Mouse (Mus musculus): ENCODE results near the gene Catsper2. TPM values are rescaled to one million over a fixed set of nuclear protein-coding genes. Genes with fewer than 3 reads are reported as not detected.
A peak's percentile ranks its signal among the peaks of the same experiment; 100 is the strongest.

The Catsper2 gene
- total and polyA plus RNA-seq, 3 experiments: 3.4 to 4.2 (median 3.8) TPM

GRCm38 (mm10) chr2:121358381-121358780 is 55.2 kb downstream of the Catsper2 start:
- intact Hi-C loops (cut with DNase I): loop anchor here (5.0 kb wide), 2 partner anchors 86 to 171 kb away; partner anchors contain the start of gene Trp53bp1
- 3% methylated on average over 16 of the region's 16 CpGs for WGBS
- no peaks in the 10 kb centered on the region for H3K79me2 ChIP-seq (replicated peaks; ENCODE audit: control insufficient read depth, insufficient read depth, low read length)
- TF ChIP-seq CTCF (IDR thresholded peaks at IDR 0.05) (no peak), EP300 (IDR thresholded peaks at IDR 0.05; ENCODE audit: insufficient read depth, low read depth, low read length) (no peak), POLR2A (IDR thresholded peaks at IDR 0.05; ENCODE audit: insufficient read depth, low read depth, low read length) (no peak)
- DNase-seq: peak; percentile 16 to 25
- no peak overlapping the region for H3K9ac ChIP-seq (ENCODE audit: low read depth, low read length)
- H3K4me1 ChIP-seq (ENCODE audit: control insufficient read depth, insufficient read depth, low read length): no peaks in the 10 kb centered on the region; the same call in none of the 2 replicates
- H3K4me3 ChIP-seq: no peak overlapping the region
- no peaks in the 10 kb centered on the region for H3K36me3 ChIP-seq (ENCODE audit: control insufficient read depth, insufficient read depth, low read length)
- H3K27ac ChIP-seq: no peak overlapping the region
- H3K27me3 ChIP-seq (ENCODE audit: control insufficient read depth, insufficient read depth, low read length): peaks cover 10% of the 10 kb centered on the region

- H3K9ac ChIP-seq (ENCODE audit: low read depth, low read length): no peak overlapping the region
- H3K4me3 ChIP-seq: no peak overlapping the region
- DNase-seq: no peak
- H3K27ac ChIP-seq: no peak overlapping the region
- TF ChIP-seq POLR2A (IDR thresholded peaks at IDR 0.05; ENCODE audit: insufficient read depth, low read depth, low read length): no peak
- no peak for TF ChIP-seq EP300 (IDR thresholded peaks at IDR 0.05; ENCODE audit: insufficient read depth, low read depth, low read length)
- no peak for TF ChIP-seq CTCF (IDR thresholded peaks at IDR 0.05)
- H3K79me2 ChIP-seq (replicated peaks; ENCODE audit: control insufficient read depth, insufficient read depth, low read length): no peaks in the 10 kb centered on the region
- H3K4me1 ChIP-seq (ENCODE audit: control insufficient read depth, insufficient read depth, low read length): no peaks in the 10 kb centered on the region; the same call in none of the 2 replicates
- peaks cover 10% of the 10 kb centered on the region for H3K27me3 ChIP-seq (ENCODE audit: control insufficient read depth, insufficient read depth, low read length)
- no peaks in the 10 kb centered on the region for H3K36me3 ChIP-seq (ENCODE audit: control insufficient read depth, insufficient read depth, low read length)
- whole genome bisulfite sequencing: 2% methylated on average over 4 of the region's 4 CpGs
- intact Hi-C loops (cut with DNase I): loop anchor here (5.0 kb wide), 2 partner anchors 86 to 171 kb away; partner anchors contain the start of gene Trp53bp1
These were observed 55.6 kb downstream of the Catsper2 start for GRCm38 (mm10) chr2:121357961-121358360.

DNA sequence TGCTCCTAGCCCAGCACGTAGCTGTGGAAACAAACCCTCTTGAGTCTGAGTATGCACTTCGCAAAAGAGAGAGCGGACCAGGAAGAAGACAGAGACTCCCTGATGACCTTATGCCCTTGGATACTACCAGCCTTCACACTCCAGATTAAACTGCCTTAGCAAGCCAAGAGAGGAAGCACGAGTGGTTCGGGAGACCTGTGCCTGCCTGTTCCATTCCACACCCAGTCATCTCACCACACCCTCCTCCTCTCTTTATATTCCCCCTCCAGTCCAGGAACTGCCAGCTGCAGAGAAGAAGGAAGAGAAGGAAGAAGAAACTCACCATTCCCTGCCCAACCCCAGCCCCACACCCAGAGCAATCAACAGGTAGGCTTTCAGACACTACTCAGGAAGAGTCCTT is 56.1 kb downstream of the Catsper2 start, which contains the start of gene Ckmt1:
Ckmt1 (plus strand) TSS at position 221 of the 400 bp plus-strand sequence.
- Histone ChIP-seq H3K36me3 (ENCODE audit: control insufficient read depth, insufficient read depth, low read length) (no peaks in the 10 kb centered on the region), H3K27ac (no peak within 1 kb of the TSS), H3K4me3 (no peak within 1 kb of the TSS), H3K27me3 (ENCODE audit: control insufficient read depth, insufficient read depth, low read length) (peaks cover 10% of the 10 kb centered on the region), H3K9ac (ENCODE audit: low read depth, low read length) (no peak within 1 kb of the TSS), H3K4me1 (ENCODE audit: control insufficient read depth, insufficient read depth, low read length) (no peaks in the 10 kb centered on the region; the same call in none of the 2 replicates), H3K79me2 (replicated peaks; ENCODE audit: control insufficient read depth, insufficient read depth, low read length) (no peaks in the 10 kb centered on the region)
- no peak for DNase-seq
- intact Hi-C loops (cut with DNase I): loop anchor here (5.0 kb wide), 2 partner anchors 85 to 170 kb away; partner anchors contain the start of gene Trp53bp1
- WGBS: 44% methylated on average over 5 of the region's 5 CpGs
- no peak for TF ChIP-seq EP300 (IDR thresholded peaks at IDR 0.05; ENCODE audit: insufficient read depth, low read depth, low read length)
- TF ChIP-seq POLR2A (IDR thresholded peaks at IDR 0.05; ENCODE audit: insufficient read depth, low read depth, low read length): no peak
- TF ChIP-seq CTCF (IDR thresholded peaks at IDR 0.05): no peak

- Histone ChIP-seq H3K9ac (ENCODE audit: low read depth, low read length) (peak within 1 kb of the TSS; percentile 84), H3K27me3 (ENCODE audit: control insufficient read depth, insufficient read depth, low read length) (peaks cover 9% of the 10 kb centered on the region), H3K4me3 (peak within 1 kb of the TSS; percentile 62), H3K36me3 (ENCODE audit: control insufficient read depth, insufficient read depth, low read length) (no peaks in the 10 kb centered on the region), H3K27ac (peak within 1 kb of the TSS; percentile 85), H3K4me1 (ENCODE audit: control insufficient read depth, insufficient read depth, low read length) (no peaks in the 10 kb centered on the region; the same call in none of the 2 replicates), H3K79me2 (replicated peaks; ENCODE audit: control insufficient read depth, insufficient read depth, low read length) (no peaks in the 10 kb centered on the region)
- intact Hi-C loops (cut with DNase I): loop anchor here (5.0 kb wide), 3 partner anchors 57 to 168 kb away; partner anchors contain the start of genes Catsper2, Pdia3 and Trp53bp1
- DNase-seq: peak; percentile 96 to 98
- 1% methylated on average over 58 of the region's 58 CpGs for WGBS
- TF ChIP-seq CTCF (IDR thresholded peaks at IDR 0.05) (peak; percentile 91), POLR2A (IDR thresholded peaks at IDR 0.05; ENCODE audit: insufficient read depth, low read depth, low read length) (peak; percentile 42), EP300 (IDR thresholded peaks at IDR 0.05; ENCODE audit: insufficient read depth, low read depth, low read length) (peak; percentile 87; the same call in 1 of the 2 replicates)
These were observed 58.6 kb downstream of the Catsper2 start, which contains the start of gene Ppip5k1 for GRCm38 (mm10) chr2:121354820-121355592. TSS of gene Ppip5k1 (minus strand) at chr2:121355396.

DNA sequence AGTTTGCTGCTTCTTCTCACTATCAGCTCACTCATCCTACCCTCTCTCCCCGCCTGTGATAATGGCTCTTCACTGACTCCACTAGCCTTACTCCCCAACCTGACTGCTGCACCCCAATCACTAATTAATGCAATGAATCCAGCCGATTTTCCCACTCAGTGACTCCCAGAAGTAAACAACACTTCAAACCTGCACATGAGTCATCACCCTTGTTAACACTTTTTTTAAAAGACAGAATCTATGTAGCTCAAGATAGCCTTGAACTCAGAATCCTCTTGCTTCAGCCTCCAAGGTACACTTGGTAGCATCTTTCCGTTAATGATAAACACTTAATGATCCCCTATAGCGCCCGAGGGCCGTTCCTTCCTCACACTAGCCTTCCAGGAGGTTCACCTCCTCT is 59.2 kb downstream of the Catsper2 start:
- 2% methylated on average over 6 of the region's 6 CpGs for WGBS
- peak overlapping the region; percentile 84 for H3K9ac ChIP-seq (ENCODE audit: low read depth, low read length)
- H3K36me3 ChIP-seq (ENCODE audit: control insufficient read depth, insufficient read depth, low read length): no peaks in the 10 kb centered on the region
- no peak for DNase-seq
- intact Hi-C loops (cut with DNase I): loop anchor here (5.0 kb wide), 1 partner anchor 58 kb away; the partner anchor contains the start of genes Catsper2 and Pdia3
- H3K4me1 ChIP-seq (ENCODE audit: control insufficient read depth, insufficient read depth, low read length): no peaks in the 10 kb centered on the region; the same call in none of the 2 replicates
- H3K4me3 ChIP-seq: peak overlapping the region; percentile 62
- peaks cover 7% of the 10 kb centered on the region for H3K27me3 ChIP-seq (ENCODE audit: control insufficient read depth, insufficient read depth, low read length)
- TF ChIP-seq EP300 (IDR thresholded peaks at IDR 0.05; ENCODE audit: insufficient read depth, low read depth, low read length) (no peak), CTCF (IDR thresholded peaks at IDR 0.05) (no peak), POLR2A (IDR thresholded peaks at IDR 0.05; ENCODE audit: insufficient read depth, low read depth, low read length) (no peak)
- H3K27ac ChIP-seq: peak overlapping the region; percentile 85
- no peaks in the 10 kb centered on the region for H3K79me2 ChIP-seq (replicated peaks; ENCODE audit: control insufficient read depth, insufficient read depth, low read length)
